Mouse (Mus musculus) liver, embryonic 12.5 days (tissue): ENCODE measurements around the gene Gpx2. TPM values are rescaled to one million over a fixed set of nuclear protein-coding genes. Genes with fewer than 3 reads are reported as not detected.

ENCODE experiments used
- ATAC-seq: fragments of 200-750 bp; cut with Nextera tagmentation; 2 replicates; pipeline ENCODE4 v1.8.0; 2017; ENCODE audit warnings: moderate number of reproducible peaks, mild to moderate bottlenecking, moderate library complexity
- H3K27ac ChIP-seq: fragments of 300-500 bp; sonication (generic); 2 replicates; pipeline ENCODE4 v1.5.1; 2016; ENCODE audit warnings: mild to moderate bottlenecking
- H3K27me3 ChIP-seq: fragments of 300-500 bp; sonication (generic); replicated peaks from 2 replicates; pipeline ENCODE4 v1.6.1; 2016; ENCODE audit warnings: mild to moderate bottlenecking, moderate library complexity
- H3K36me3 ChIP-seq: fragments of 300-500 bp; sonication (generic); 2 replicates; pipeline ENCODE4 v1.6.1; 2016; ENCODE audit warnings: mild to moderate bottlenecking, moderate library complexity
- H3K4me1 ChIP-seq: fragments of 300-500 bp; sonication (generic); 2 replicates; pipeline ENCODE4 v1.6.1; 2016
- H3K4me2 ChIP-seq: fragments of 300-500 bp; sonication (generic); 2 replicates; pipeline ENCODE4 v1.6.1; 2016; ENCODE audit warnings: mild to moderate bottlenecking, moderate library complexity
- H3K4me3 ChIP-seq: fragments of 300-500 bp; sonication (generic); 2 replicates; pipeline ENCODE4 v1.5.1; 2016; ENCODE audit warnings: mild to moderate bottlenecking, moderate library complexity
- H3K9ac ChIP-seq: fragments of 300-500 bp; sonication (generic); 2 replicates; pipeline ENCODE4 v1.6.1; 2016; ENCODE audit warnings: mild to moderate bottlenecking, moderate library complexity
- H3K9me3 ChIP-seq: fragments of 300-500 bp; sonication (generic); replicated peaks from 2 replicates; pipeline ENCODE4 v1.6.1; 2016; ENCODE audit warnings: mild to moderate bottlenecking, moderate library complexity
- WGBS: fragments of 180-500 bp; shearing (Covaris S2); methylation state at CpG from one replicate; pipeline ENCODE4 v1.1.7; 2016; ENCODE audit not compliant: insufficient replicate concordance; 5-methylcytosine and 5-hydroxymethylcytosine counted together
- polyA plus RNA-seq: library from polyadenylated mRNA; unstranded; fragments of >200 nt; fragmentation: Nextera tagmentation; extraction: Ambion mirVana; gene quantifications from 2 replicates; pipeline ENCODE4 v1.2.1, GENCODE M21; 2016

Gene Gpx2
- polyA plus RNA-seq, 1 experiment from 2014 or later: not detected

DNA sequence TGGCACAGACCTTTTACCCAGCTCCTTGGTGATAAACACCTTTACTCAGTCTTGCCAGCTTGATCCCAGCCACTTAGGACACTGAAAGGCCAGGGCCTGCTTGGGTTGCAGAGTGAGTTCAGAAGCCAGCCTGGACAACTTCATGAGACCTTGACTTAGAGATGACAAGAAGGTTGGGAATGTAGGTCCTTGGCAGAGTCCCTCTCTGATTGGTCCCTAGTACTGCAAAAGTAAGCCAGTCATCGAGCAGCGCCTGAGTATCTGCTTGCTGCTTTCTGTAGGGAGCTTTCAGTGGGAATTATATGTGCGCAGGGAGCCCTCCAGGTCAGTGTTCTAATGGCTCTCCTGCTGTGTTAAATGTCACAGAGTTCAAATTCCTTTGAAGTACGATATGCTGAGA, 20.2 kb downstream of the Gpx2 start:
- Histone ChIP-seq H3K27ac (no peak overlapping the region), H3K4me2 (no peak overlapping the region), H3K27me3 (no peaks in the 10 kb centered on the region), H3K9ac (no peak overlapping the region), H3K4me3 (no peak overlapping the region), H3K9me3 (no peaks in the 10 kb centered on the region), H3K36me3 (peaks cover 21% of the 10 kb centered on the region), H3K4me1 (no peaks in the 10 kb centered on the region)
- ATAC-seq: no peak
- 80% methylated on average over 4 of the region's 4 CpGs for WGBS

DNA sequence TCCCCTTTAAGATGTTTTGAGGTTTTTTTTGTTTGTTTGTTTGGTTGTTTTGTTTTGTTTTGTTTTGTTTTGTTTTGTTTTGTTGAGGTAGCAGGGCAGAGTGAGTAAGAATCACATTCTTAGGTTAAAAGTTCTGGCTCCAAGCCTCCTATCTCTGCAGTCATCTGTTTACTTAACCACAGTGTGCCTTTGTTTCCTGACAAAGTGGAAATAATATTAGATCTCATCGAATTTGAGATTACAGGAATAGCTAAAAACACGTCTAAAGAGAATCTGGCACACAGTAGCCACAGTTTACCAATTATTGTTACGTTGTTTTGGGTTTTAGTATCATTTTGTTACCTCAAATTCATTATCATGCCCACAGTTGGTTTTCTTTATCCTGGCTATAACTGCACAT, 20.7 kb downstream of the Gpx2 start:
- Histone ChIP-seq H3K4me2 (no peak overlapping the region), H3K27ac (no peak overlapping the region), H3K9ac (no peak overlapping the region), H3K27me3 (no peaks in the 10 kb centered on the region), H3K4me3 (no peak overlapping the region), H3K4me1 (no peaks in the 10 kb centered on the region), H3K36me3 (peaks cover 18% of the 10 kb centered on the region), H3K9me3 (no peaks in the 10 kb centered on the region)
- WGBS: 47% methylated on average over 3 of the region's 3 CpGs
- ATAC-seq: no peak

GRCm38 (mm10) chr12:76771540-76771939, 23.8 kb downstream of the Gpx2 start:
- H3K27me3 ChIP-seq: no peaks in the 10 kb centered on the region
- no peaks in the 10 kb centered on the region for H3K9me3 ChIP-seq
- no peak overlapping the region for H3K4me2 ChIP-seq
- H3K9ac ChIP-seq: no peak overlapping the region
- peaks cover 10% of the 10 kb centered on the region for H3K36me3 ChIP-seq
- H3K4me3 ChIP-seq: no peak overlapping the region
- H3K27ac ChIP-seq: no peak overlapping the region
- 79% methylated on average over 5 of the region's 5 CpGs for WGBS
- no peak for ATAC-seq
- H3K4me1 ChIP-seq: peaks cover 6% of the 10 kb centered on the region

DNA sequence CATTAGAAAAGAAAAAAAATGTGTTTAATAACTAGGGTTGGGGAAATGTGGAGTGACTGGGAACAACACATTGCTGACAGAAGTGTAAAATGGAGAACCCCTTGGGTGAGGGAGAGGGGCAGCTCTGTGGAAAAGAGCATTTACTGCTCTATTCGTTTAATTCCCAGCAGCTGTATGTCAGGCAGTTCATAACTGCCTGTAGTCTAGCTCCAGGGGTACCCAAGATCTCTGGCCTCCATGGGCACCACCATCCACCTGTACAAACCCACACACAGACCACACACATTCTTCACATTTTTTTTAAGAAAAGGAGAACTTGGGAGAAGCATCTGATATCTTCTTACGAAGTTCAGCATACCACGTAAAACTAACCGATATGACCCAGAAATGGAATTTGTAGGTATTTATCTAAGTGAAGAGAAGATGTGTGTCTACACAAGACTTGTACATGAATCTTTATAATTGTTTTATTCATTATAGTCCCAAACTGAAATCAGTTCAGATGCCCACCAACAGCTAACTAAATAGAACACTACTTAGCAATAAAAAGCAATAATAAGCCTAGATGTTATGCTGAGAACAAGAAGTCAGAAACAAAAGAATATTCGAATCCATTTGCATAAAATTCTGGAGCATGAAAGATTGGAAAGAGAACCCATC, 24.4 kb downstream of the Gpx2 start:
- no peak overlapping the region for H3K27ac ChIP-seq
- WGBS: 81% methylated on average over 5 of the region's 5 CpGs
- H3K4me2 ChIP-seq: no peak overlapping the region
- H3K9ac ChIP-seq: no peak overlapping the region
- no peaks in the 10 kb centered on the region for H3K27me3 ChIP-seq
- no peaks in the 10 kb centered on the region for H3K9me3 ChIP-seq
- ATAC-seq: no peak
- peaks cover 12% of the 10 kb centered on the region for H3K4me1 ChIP-seq
- H3K36me3 ChIP-seq: peaks cover 7% of the 10 kb centered on the region
- H3K4me3 ChIP-seq: no peak overlapping the region

DNA sequence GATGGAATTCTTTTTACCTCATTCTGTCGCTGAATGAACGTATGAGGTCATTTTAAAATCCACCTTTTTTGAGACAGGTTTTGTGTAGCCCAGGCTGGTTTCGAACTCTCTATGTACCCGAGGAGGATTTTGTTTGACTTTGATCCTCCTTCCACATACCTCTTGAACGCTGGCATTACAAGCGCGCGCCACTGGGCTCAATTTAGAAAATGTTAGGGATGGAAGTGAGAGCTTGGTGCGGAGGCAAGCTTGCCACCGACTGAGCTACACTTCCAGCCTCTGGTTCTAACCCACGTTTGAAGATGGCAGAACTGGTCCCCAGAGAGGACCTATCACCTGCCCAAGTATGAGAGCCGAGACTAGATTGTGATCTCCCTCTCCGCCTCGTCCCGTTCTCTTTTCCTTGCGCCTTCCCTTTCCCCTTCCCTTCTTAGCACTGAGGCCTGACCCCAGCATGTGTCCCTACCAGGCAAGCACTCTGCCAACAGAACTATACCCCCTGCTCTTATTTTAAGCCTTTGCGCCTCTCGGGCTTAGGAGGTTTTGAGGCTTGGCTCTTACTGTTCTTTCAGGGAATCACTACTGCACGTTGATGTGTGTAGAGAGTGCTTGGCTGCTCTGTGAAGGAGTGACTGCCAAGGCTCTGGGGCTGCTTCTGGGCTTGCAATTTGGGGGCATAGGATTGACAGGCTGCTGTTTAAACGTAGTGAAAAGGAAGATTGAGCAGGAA, 29.3 kb downstream of the Gpx2 start:
- 26% methylated on average over 20 of the region's 20 CpGs for WGBS
- peak; percentile 1; the same call in 1 of the 2 replicates for ATAC-seq
- no peaks in the 10 kb centered on the region; the same call in 1 of the 2 replicates for H3K27me3 ChIP-seq
- H3K4me1 ChIP-seq: peaks cover 21% of the 10 kb centered on the region
- peak overlapping the region; percentile 74 for H3K4me2 ChIP-seq
- H3K27ac ChIP-seq: peak overlapping the region; percentile 90
- H3K4me3 ChIP-seq: peak overlapping the region; percentile 78
- peak overlapping the region; percentile 81 for H3K9ac ChIP-seq
- no peaks in the 10 kb centered on the region for H3K36me3 ChIP-seq
- no peaks in the 10 kb centered on the region for H3K9me3 ChIP-seq

- WGBS: under 1% methylated on average over 31 of the region's 31 CpGs
- no peaks in the 10 kb centered on the region for H3K9me3 ChIP-seq
- H3K9ac ChIP-seq: peak within 1 kb of the TSS; percentile 81
- H3K4me3 ChIP-seq: peak within 1 kb of the TSS; percentile 78
- H3K27ac ChIP-seq: peak within 1 kb of the TSS; percentile 90
- H3K27me3 ChIP-seq: no peaks in the 10 kb centered on the region; the same call in 1 of the 2 replicates
- peaks cover 21% of the 10 kb centered on the region for H3K4me1 ChIP-seq
- H3K4me2 ChIP-seq: peak within 1 kb of the TSS; percentile 74
- peak; percentile 98 for ATAC-seq
- H3K36me3 ChIP-seq: no peaks in the 10 kb centered on the region
Measured at GRCm38 (mm10) chr12:76765354-76765851, 30.0 kb downstream of the Gpx2 start, which contains the start of the genes Churc1 and Fntb. Gene Churc1, plus strand, starts transcription at chr12:76765538. Gene Fntb, plus strand, starts transcription at chr12:76765589.

DNA sequence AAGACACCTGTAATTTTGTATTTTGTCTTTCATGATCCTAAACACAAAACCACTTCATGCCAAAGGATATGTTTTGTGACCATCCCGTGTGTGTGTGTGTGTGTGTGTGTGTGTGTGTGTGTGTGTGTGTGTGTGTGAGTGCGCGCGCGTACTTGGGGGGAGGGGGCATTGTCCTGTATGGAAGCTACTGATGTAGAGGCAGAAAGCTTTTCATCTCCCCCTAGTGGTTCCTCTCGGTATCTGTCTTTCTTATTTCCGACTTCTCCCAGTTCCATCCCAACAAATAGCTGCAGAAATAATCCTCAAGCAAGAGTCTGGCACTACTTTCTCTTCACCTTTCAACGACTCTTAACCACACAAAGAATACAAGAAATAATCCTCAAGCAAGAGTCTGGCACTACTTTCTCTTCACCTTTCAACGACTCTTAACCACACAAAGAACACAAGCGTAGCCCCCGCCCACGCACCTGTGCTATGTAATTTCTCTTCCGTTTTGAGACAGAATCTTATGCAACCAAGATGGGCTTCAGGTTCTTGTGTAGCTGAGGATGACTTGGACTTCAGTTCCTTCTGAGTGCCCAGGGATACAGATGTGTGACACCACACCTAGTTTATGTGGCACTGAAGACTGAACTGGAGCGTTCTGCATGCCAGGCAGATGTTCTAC, 42.6 kb downstream of the Gpx2 start:
- no peak overlapping the region for H3K4me2 ChIP-seq
- H3K4me3 ChIP-seq: no peak overlapping the region
- no peak for ATAC-seq
- no peak overlapping the region for H3K27ac ChIP-seq
- peaks cover 4% of the 10 kb centered on the region for H3K9me3 ChIP-seq
- H3K36me3 ChIP-seq: no peaks in the 10 kb centered on the region
- no peak overlapping the region for H3K9ac ChIP-seq
- peaks cover 10% of the 10 kb centered on the region for H3K27me3 ChIP-seq
- H3K4me1 ChIP-seq: no peaks in the 10 kb centered on the region
- 35% methylated on average over 14 of the region's 14 CpGs for WGBS

GRCm38 (mm10) chr12:76750866-76751459, 44.4 kb downstream of the Gpx2 start:
- Histone ChIP-seq H3K9ac (no peak overlapping the region), H3K4me1 (no peaks in the 10 kb centered on the region), H3K4me3 (no peak overlapping the region), H3K4me2 (no peak overlapping the region), H3K36me3 (no peaks in the 10 kb centered on the region), H3K9me3 (peaks cover 4% of the 10 kb centered on the region), H3K27me3 (peaks cover 10% of the 10 kb centered on the region), H3K27ac (no peak overlapping the region)
- 69% methylated on average over 16 of the region's 16 CpGs for WGBS
- no peak for ATAC-seq

Other genes with a start within 250 kb of the Gpx2 start
- 83.5 and 94.6 TPM in 2 replicates for gene Sptb, start 85.0 kb downstream of the Gpx2 start, polyA plus RNA-seq
- gene Churc1, start 30.0 kb downstream of the Gpx2 start, polyA plus RNA-seq: 99.2 and 101 TPM in 2 replicates
- gene Fntb, start 30.0 kb downstream of the Gpx2 start, polyA plus RNA-seq: 30.7 and 31.3 TPM in 2 replicates
- gene Rab15, start 27.4 kb upstream of the Gpx2 start, polyA plus RNA-seq: 0.31 and 0.85 TPM in 2 replicates
- 10.7 and 12.6 TPM in 2 replicates for gene Max, start 166.6 kb upstream of the Gpx2 start, polyA plus RNA-seq